25 mouse cellular contexts compared by ENCODE assay signal in the genomic region with DNA sequence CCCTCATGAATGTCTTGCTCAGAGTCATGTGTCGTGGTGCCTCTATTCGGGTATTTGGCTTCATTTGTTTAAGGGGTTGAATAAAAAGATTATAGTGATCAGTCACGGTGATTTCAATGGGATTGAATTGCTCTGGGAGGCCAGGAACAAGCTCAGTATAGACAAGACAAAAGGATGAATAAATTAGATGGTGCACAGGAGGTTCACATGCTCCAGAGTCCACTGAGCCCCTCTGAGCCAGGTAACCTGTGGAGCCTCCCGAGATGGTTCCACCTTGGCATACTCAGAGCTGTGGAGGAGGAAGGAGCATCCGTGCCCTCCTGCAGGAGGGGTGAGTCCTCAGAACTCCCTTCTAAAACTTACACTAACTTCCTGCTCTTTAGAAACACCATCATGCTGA. TPM values are rescaled to one million over a fixed set of nuclear protein-coding genes. Genes with fewer than 3 reads are reported as not detected.
"Had no signal": no experiment of that assay in that cellular context is flagged by ENCODE, and none has a peak within 500 bp of the region (broad histone marks: within the 10 kb centered on the region; RNA-seq: fewer than 3 reads in every experiment).

No protein-coding gene starts in this region.

- H3K36me3 ChIP-seq: forebrain, embryonic 15.5 days; heart, embryonic 13.5 days; heart, embryonic 15.5 days; kidney, embryonic 15.5 days; limb, embryonic 13.5 days; limb, embryonic 15.5 days had no signal

- ATAC-seq: forebrain, embryonic 15.5 days; forebrain, postnatal 0 days; hindbrain, embryonic 16.5 days; intestine, embryonic 16.5 days had no signal

- H3K9ac ChIP-seq: forebrain, embryonic 15.5 days; forebrain, postnatal 0 days; heart, embryonic 13.5 days; heart, embryonic 15.5 days; hindbrain, embryonic 14.5 days; kidney, embryonic 15.5 days; limb, embryonic 13.5 days; limb, embryonic 15.5 days had no signal

- H3K27me3 ChIP-seq: forebrain, embryonic 15.5 days; heart, embryonic 15.5 days; kidney, embryonic 15.5 days; limb, embryonic 15.5 days had no signal

- H3K9me3 ChIP-seq: forebrain, embryonic 15.5 days; heart, embryonic 13.5 days; heart, embryonic 15.5 days; kidney, embryonic 15.5 days; limb, embryonic 13.5 days; limb, embryonic 15.5 days had no signal

- H3K4me3 ChIP-seq: forebrain, embryonic 15.5 days; heart, adult 2 months; heart, embryonic 13.5 days; heart, embryonic 15.5 days; kidney, embryonic 15.5 days; limb, embryonic 13.5 days; limb, embryonic 15.5 days had no signal

- H3K4me2 ChIP-seq: forebrain, embryonic 15.5 days; heart, embryonic 11.5 days; heart, embryonic 13.5 days; heart, embryonic 15.5 days; hindbrain, embryonic 14.5 days; kidney, embryonic 15.5 days; limb, embryonic 13.5 days; limb, embryonic 15.5 days had no signal

- DNase-seq: forebrain, postnatal 0 days; gastrocnemius, postnatal 14 days; gastrocnemius, postnatal 36 days; heart, adult 11 months; heart, adult 2 months; heart, postnatal 14 days; heart, postnatal 36 days; kidney, adult 11 months; kidney, adult 2 months; kidney, adult 9 months; kidney, postnatal 14 days; kidney, postnatal 36 days; left cerebral cortex, postnatal 4 days had no signal

- H3K27ac ChIP-seq: forebrain, embryonic 15.5 days; heart, adult 2 months; heart, embryonic 13.5 days; heart, embryonic 15.5 days; kidney, embryonic 15.5 days; kidney, postnatal 0 days; limb, embryonic 13.5 days; limb, embryonic 15.5 days had no signal

RNA-seq across cellular contexts. Expression of gene Ptprt, which starts 26.0 kb away (rescaled TPM):
- total RNA-seq: hematopoietic stem cell, adult 5-6 weeks had no signal
